Mouse (Mus musculus) liver, embryonic 16.5 days (tissue): Measurements from ENCODE around the gene Mobp. TPM values are rescaled to one million over a fixed set of nuclear protein-coding genes. Genes with fewer than 3 reads are reported as not detected.

Source experiments
- ATAC-seq: fragments of 200-750 bp; cut with Nextera tagmentation; 2 replicates; pipeline ENCODE4 v1.8.0; 2017; ENCODE audit warnings: low read depth, mild to moderate bottlenecking, moderate number of reproducible peaks, moderate library complexity
- H3K27ac ChIP-seq: fragments of 300-500 bp; sonication (generic); 2 replicates; pipeline ENCODE4 v1.5.1; 2014; ENCODE audit warnings: mild to moderate bottlenecking, low read length
- H3K27me3 ChIP-seq: fragments of 300-500 bp; sonication (generic); 2 replicates; pipeline ENCODE4 v1.6.1; 2014; ENCODE audit warnings: low read depth, low read length, mixed read lengths; ENCODE audit not compliant: control insufficient read depth, insufficient read depth
- H3K36me3 ChIP-seq: fragments of 300-500 bp; sonication (generic); 2 replicates; pipeline ENCODE4 v1.6.1; 2014; ENCODE audit warnings: mild to moderate bottlenecking; ENCODE audit not compliant: control insufficient read depth, insufficient read depth
- H3K4me1 ChIP-seq: fragments of 300-500 bp; sonication (generic); 2 replicates; pipeline ENCODE4 v1.6.1; 2014; ENCODE audit warnings: low read depth, low read length, mixed read lengths; ENCODE audit not compliant: control insufficient read depth
- H3K4me2 ChIP-seq: fragments of 300-500 bp; sonication (generic); 2 replicates; pipeline ENCODE4 v1.6.1; 2014; ENCODE audit warnings: low read depth, low read length, mixed read lengths
- H3K4me3 ChIP-seq: fragments of 300-500 bp; sonication (generic); 2 replicates; pipeline ENCODE4 v1.5.1; 2014; ENCODE audit warnings: low read depth, mild to moderate bottlenecking, low read length
- H3K9ac ChIP-seq: fragments of 300-500 bp; sonication (generic); 2 replicates; pipeline ENCODE4 v1.6.1; 2014; ENCODE audit warnings: low read depth, low read length
- H3K9me3 ChIP-seq: fragments of 300-500 bp; sonication (generic); replicated peaks from 2 replicates; pipeline ENCODE4 v1.6.1; 2016; ENCODE audit warnings: low read length; ENCODE audit not compliant: control insufficient read depth
- WGBS: fragments of 180-500 bp; shearing (Covaris S2); extraction: QIAGEN DNeasy Blood & Tissue Kit; methylation state at CpG from one replicate; pipeline ENCODE4 v1.1.7; 2014; ENCODE audit not compliant: insufficient replicate concordance; 5-methylcytosine and 5-hydroxymethylcytosine counted together
- polyA plus RNA-seq: library from polyadenylated mRNA; unstranded; fragments of >200 nt; fragmentation: Nextera tagmentation; extraction: Ambion mirVana; gene quantifications from 2 replicates; pipeline ENCODE4 v1.2.1, GENCODE M21; 2015

The Mobp gene
- polyA plus RNA-seq, 1 experiment from 2014 or later = not detected

- Histone ChIP-seq H3K4me1 (peaks cover 65% of the 10 kb centered on the region), H3K4me2 (peak overlapping the region; percentile 76), H3K9ac (peak overlapping the region; percentile 84), H3K27me3 (no peaks in the 10 kb centered on the region), H3K9me3 (no peaks in the 10 kb centered on the region), H3K27ac (peak overlapping the region; percentile 99), H3K4me3 (peak overlapping the region; percentile 62), H3K36me3 (peaks cover 30% of the 10 kb centered on the region)
- 26% methylated on average over 2 of the region's 2 CpGs for WGBS
- peak; percentile 37 for ATAC-seq
Measured at GRCm38 (mm10) chr9:120114789-120115151, 34.7 kb upstream of the Mobp start.

GRCm38 (mm10) chr9:120115580-120115979 lies 33.9 kb upstream of the Mobp start:
- peak; percentile 84 for ATAC-seq
- H3K4me1 ChIP-seq = peaks cover 65% of the 10 kb centered on the region

GRCm38 (mm10) chr9:120116184-120116624 lies 33.3 kb upstream of the Mobp start:
- Histone ChIP-seq H3K4me2 (peak overlapping the region; percentile 76), H3K27ac (peak overlapping the region; percentile 99), H3K4me3 (peak overlapping the region; percentile 62), H3K9me3 (no peaks in the 10 kb centered on the region), H3K27me3 (no peaks in the 10 kb centered on the region), H3K9ac (peak overlapping the region; percentile 84), H3K36me3 (peaks cover 44% of the 10 kb centered on the region), H3K4me1 (peaks cover 65% of the 10 kb centered on the region)
- ATAC-seq = peak; percentile 73
- 17% methylated on average over 8 of the region's 8 CpGs for WGBS

More at GRCm38 (mm10) chr9:120115580-120115979, 33.9 kb upstream of the Mobp start:
- Histone ChIP-seq H3K9me3 (no peaks in the 10 kb centered on the region), H3K9ac (peak overlapping the region; percentile 84), H3K36me3 (peaks cover 38% of the 10 kb centered on the region), H3K4me2 (peak overlapping the region; percentile 76), H3K27me3 (no peaks in the 10 kb centered on the region), H3K4me3 (peak overlapping the region; percentile 62), H3K27ac (peak overlapping the region; percentile 99)
- WGBS = 17% methylated on average over 5 of the region's 5 CpGs

- no peak for ATAC-seq
- Histone ChIP-seq H3K4me3 (peak overlapping the region; percentile 62), H3K4me1 (peaks cover 50% of the 10 kb centered on the region), H3K9me3 (no peaks in the 10 kb centered on the region), H3K27ac (peak overlapping the region; percentile 99), H3K9ac (peak overlapping the region; percentile 84; the same call in 1 of the 2 replicates), H3K4me2 (peak overlapping the region; percentile 76), H3K27me3 (no peaks in the 10 kb centered on the region), H3K36me3 (peaks cover 63% of the 10 kb centered on the region)
- 72% methylated on average over 4 of the region's 4 CpGs for WGBS
Measured at GRCm38 (mm10) chr9:120118212-120118611, 31.3 kb upstream of the Mobp start.

- Histone ChIP-seq H3K9ac (no peak overlapping the region), H3K4me3 (no peak overlapping the region), H3K4me2 (no peak overlapping the region), H3K9me3 (no peaks in the 10 kb centered on the region), H3K27me3 (no peaks in the 10 kb centered on the region), H3K27ac (no peak overlapping the region), H3K4me1 (peaks cover 34% of the 10 kb centered on the region), H3K36me3 (peaks cover 77% of the 10 kb centered on the region)
- no peak for ATAC-seq
- 88% methylated on average over 7 of the region's 7 CpGs for WGBS
Measured at GRCm38 (mm10) chr9:120120503-120120902, 29.0 kb upstream of the Mobp start.

GRCm38 (mm10) chr9:120126868-120127267 lies 22.6 kb upstream of the Mobp start:
- 31% methylated on average over 11 of the region's 11 CpGs for WGBS
- H3K27me3 ChIP-seq = no peaks in the 10 kb centered on the region
- H3K4me1 ChIP-seq = peaks cover 20% of the 10 kb centered on the region
- H3K9ac ChIP-seq = peak overlapping the region; percentile 63
- H3K9me3 ChIP-seq = no peaks in the 10 kb centered on the region
- peaks cover 48% of the 10 kb centered on the region for H3K36me3 ChIP-seq
- ATAC-seq = no peak
- peak overlapping the region; percentile 71 for H3K27ac ChIP-seq
- peak overlapping the region; percentile 84 for H3K4me2 ChIP-seq
- H3K4me3 ChIP-seq = peak overlapping the region; percentile 98

GRCm38 (mm10) chr9:120127538-120128251 lies 21.8 kb upstream of the Mobp start, which contains the start of gene Rpsa:
Gene Rpsa (plus strand): TSS chr9:120127689.
- peak within 1 kb of the TSS; percentile 84 for H3K4me2 ChIP-seq
- under 1% methylated on average over 65 of the region's 72 CpGs for WGBS
- H3K36me3 ChIP-seq = peaks cover 47% of the 10 kb centered on the region

GRCm38 (mm10) chr9:120129276-120129675 lies 20.2 kb upstream of the Mobp start:
- Histone ChIP-seq H3K9ac (peak overlapping the region; percentile 94), H3K4me3 (peak overlapping the region; percentile 98), H3K9me3 (no peaks in the 10 kb centered on the region), H3K27me3 (no peaks in the 10 kb centered on the region), H3K36me3 (peaks cover 32% of the 10 kb centered on the region), H3K4me2 (peak overlapping the region; percentile 84), H3K27ac (peak overlapping the region; percentile 85; the same call in 1 of the 2 replicates), H3K4me1 (peaks cover 20% of the 10 kb centered on the region)
- no peak for ATAC-seq
- WGBS = 25% methylated on average over 10 of the region's 10 CpGs

More at GRCm38 (mm10) chr9:120127538-120128251, 21.8 kb upstream of the Mobp start, which contains the start of gene Rpsa:
- H3K9me3 ChIP-seq = no peaks in the 10 kb centered on the region
- peak within 1 kb of the TSS; percentile 94 for H3K9ac ChIP-seq
- peak; percentile 94 for ATAC-seq
- no peaks in the 10 kb centered on the region for H3K27me3 ChIP-seq
- peak within 1 kb of the TSS; percentile 98 for H3K4me3 ChIP-seq
- H3K27ac ChIP-seq = peak within 1 kb of the TSS; percentile 85
- peaks cover 20% of the 10 kb centered on the region for H3K4me1 ChIP-seq

- no peak overlapping the region for H3K27ac ChIP-seq
- peaks cover 29% of the 10 kb centered on the region for H3K36me3 ChIP-seq
- H3K4me2 ChIP-seq = no peak overlapping the region
- no peak for ATAC-seq
- peaks cover 16% of the 10 kb centered on the region for H3K4me1 ChIP-seq
- H3K27me3 ChIP-seq = no peaks in the 10 kb centered on the region
- H3K4me3 ChIP-seq = no peak overlapping the region
- WGBS = 84% methylated on average over 3 of the region's 3 CpGs
- no peak overlapping the region for H3K9ac ChIP-seq
- no peaks in the 10 kb centered on the region for H3K9me3 ChIP-seq
Measured at GRCm38 (mm10) chr9:120131784-120132288, 17.7 kb upstream of the Mobp start.
